Mouse (Mus musculus) cortical plate, adult 2 months (tissue): ENCODE measurements around the gene B3gnt2.

Source experiments
- CTCF ChIP-seq: fragments of 200-500 bp; IDR thresholded peaks from 2 replicates; pipeline ENCODE4 v1.5.1; 2011; ENCODE audit warnings: mild to moderate bottlenecking, control low read depth, low read length; ENCODE audit not compliant: insufficient read depth; ENCODE audit errors: extremely low read depth
- POLR2A ChIP-seq: fragments of 200-500 bp; IDR thresholded peaks from 2 replicates; pipeline ENCODE4 v1.6.1; 2011; ENCODE audit warnings: mild to moderate bottlenecking, low read length, control low read depth; ENCODE audit not compliant: insufficient read depth; ENCODE audit errors: extremely low read depth

- no peak for TF ChIP-seq CTCF
- TF ChIP-seq POLR2A, result no peak
Observed at GRCm38 (mm10) chr11:22741998-22742626, 118.6 kb downstream of the B3gnt2 start.
